Mouse (Mus musculus) adrenal gland, adult (tissue): ENCODE measurements around the gene Deaf1.
A peak's percentile ranks its signal among the peaks of the same experiment; 100 is the strongest.

ENCODE experiments used
- DNase-seq, 2 experiments: peaks; one replicate each; pipeline ENCODE4 v3.0.0; 2022 to 2023; ENCODE audit warnings: low spot score in 1 of 2; ENCODE audit not compliant: inconsistent age in 2 of 2

The Deaf1 gene

GRCm38 (mm10) chr7:141297926-141298650 lies 29.4 kb downstream of the Deaf1 start:
- no peak for DNase-seq

- no peak for DNase-seq
Measured at GRCm38 (mm10) chr7:141294479-141294878, 33.0 kb downstream of the Deaf1 start.

GRCm38 (mm10) chr7:141293852-141294471 lies 33.5 kb downstream of the Deaf1 start:
- peak; percentile 60 to 81 for DNase-seq

- peak in 1 of 2 experiments; percentile 80 for DNase-seq
Measured at GRCm38 (mm10) chr7:141292583-141293388, 34.7 kb downstream of the Deaf1 start.

GRCm38 (mm10) chr7:141291921-141292582 lies 35.4 kb downstream of the Deaf1 start, which contains the start of gene Drd4:
Gene Drd4, plus strand, starts transcription at chr7:141292006.
- DNase-seq: no peak

GRCm38 (mm10) chr7:141288042-141288441 lies 39.4 kb downstream of the Deaf1 start:
- no peak for DNase-seq

GRCm38 (mm10) chr7:141282756-141283155 lies 44.7 kb downstream of the Deaf1 start:
- no peak for DNase-seq

- DNase-seq: no peak
Measured at GRCm38 (mm10) chr7:141281442-141281841, 46.0 kb downstream of the Deaf1 start.

- peak in 1 of 2 experiments; percentile 56 for DNase-seq
Measured at GRCm38 (mm10) chr7:141278766-141279590, 48.5 kb downstream of the Deaf1 start, which contains the start of gene Sct. Gene Sct, minus strand, starts transcription at chr7:141279133.

- DNase-seq: no peak
Measured at GRCm38 (mm10) chr7:141277701-141278678, 49.5 kb downstream of the Deaf1 start.

GRCm38 (mm10) chr7:141276546-141276945 lies 50.9 kb downstream of the Deaf1 start, which contains the start of gene Cdhr5:
Gene Cdhr5, minus strand, starts transcription at chr7:141276786.
- DNase-seq: peak in 1 of 2 experiments; percentile 50

- DNase-seq: no peak
Measured at GRCm38 (mm10) chr7:141275356-141275755, 52.1 kb downstream of the Deaf1 start.

GRCm38 (mm10) chr7:141270631-141271030 lies 56.9 kb downstream of the Deaf1 start:
- no peak for DNase-seq

GRCm38 (mm10) chr7:141269273-141269545 lies 58.3 kb downstream of the Deaf1 start:
- DNase-seq: no peak

- no peak for DNase-seq
Measured at GRCm38 (mm10) chr7:141268466-141269272, 58.8 kb downstream of the Deaf1 start.

- peak; percentile 79 to 92 for DNase-seq
Measured at GRCm38 (mm10) chr7:141265739-141266561, 61.5 kb downstream of the Deaf1 start, which contains the start of gene Irf7. Gene Irf7, minus strand, starts transcription at chr7:141266481.

- peak in 1 of 2 experiments; percentile 65 for DNase-seq
Measured at GRCm38 (mm10) chr7:141265411-141265738, 62.1 kb downstream of the Deaf1 start.
